Mouse (Mus musculus): ENCODE results near the gene Capn10. TPM values are rescaled to one million over a fixed set of nuclear protein-coding genes. Genes with fewer than 3 reads are reported as not detected.
A peak's percentile ranks its signal among the peaks of the same experiment; 100 is the strongest.

Gene Capn10
- 66.7 and 67.7 TPM in 2 replicates for polyA plus RNA-seq (2015; fragmentation: Nextera tagmentation; extraction: Ambion mirVana)

DNA sequence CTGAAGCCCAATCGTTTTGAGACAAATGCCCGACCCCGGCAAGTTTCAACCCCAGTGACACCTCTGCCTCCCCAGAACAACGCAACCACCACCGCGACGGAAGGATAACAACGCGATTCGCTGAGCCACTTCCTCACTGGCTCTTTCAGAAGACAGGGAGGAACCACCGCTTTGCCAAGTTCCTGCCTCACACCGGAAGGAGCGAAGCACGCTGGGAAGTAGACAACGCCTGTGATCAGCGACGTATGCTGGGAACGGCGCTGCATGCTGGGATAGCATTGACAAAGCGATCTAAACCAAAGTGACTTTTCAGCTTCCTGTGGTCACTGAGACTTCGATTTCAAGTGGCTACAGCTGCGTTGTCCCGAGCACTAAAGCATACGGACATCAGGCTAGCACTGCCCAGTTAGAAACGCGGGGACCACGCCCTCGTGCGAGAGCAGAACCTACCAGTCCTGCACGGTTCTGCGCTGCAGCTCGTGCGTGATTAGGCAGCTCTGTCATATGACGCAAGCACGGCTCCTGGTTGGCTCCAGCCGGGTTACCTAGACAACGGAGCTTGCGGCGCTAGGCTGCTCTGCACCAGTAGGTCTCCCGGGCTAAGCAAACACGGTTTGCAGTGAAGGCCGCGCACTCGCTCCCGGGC lies at the start of gene Capn10:
Capn10 (plus strand) TSS at position 195 of the 646 bp plus-strand sequence.
- under 1% methylated on average over 45 of the region's 45 CpGs for WGBS
- Histone ChIP-seq H3K9me3 (no peaks in the 10 kb centered on the region), H3K4me2 (peak within 1 kb of the TSS; percentile 79), H3K9ac (peak within 1 kb of the TSS; percentile 88), H3K27me3 (replicated peaks) (peaks cover 3% of the 10 kb centered on the region; the same call in 1 of the 2 replicates), H3K4me3 (peak within 1 kb of the TSS; percentile 86), H3K27ac (peak within 1 kb of the TSS; percentile 99), H3K36me3 (replicated peaks) (peaks cover 16% of the 10 kb centered on the region; the same call in 1 of the 2 replicates), H3K4me1 (peaks cover 36% of the 10 kb centered on the region)
- peak; percentile 100 for ATAC-seq (replicated peaks)

DNA sequence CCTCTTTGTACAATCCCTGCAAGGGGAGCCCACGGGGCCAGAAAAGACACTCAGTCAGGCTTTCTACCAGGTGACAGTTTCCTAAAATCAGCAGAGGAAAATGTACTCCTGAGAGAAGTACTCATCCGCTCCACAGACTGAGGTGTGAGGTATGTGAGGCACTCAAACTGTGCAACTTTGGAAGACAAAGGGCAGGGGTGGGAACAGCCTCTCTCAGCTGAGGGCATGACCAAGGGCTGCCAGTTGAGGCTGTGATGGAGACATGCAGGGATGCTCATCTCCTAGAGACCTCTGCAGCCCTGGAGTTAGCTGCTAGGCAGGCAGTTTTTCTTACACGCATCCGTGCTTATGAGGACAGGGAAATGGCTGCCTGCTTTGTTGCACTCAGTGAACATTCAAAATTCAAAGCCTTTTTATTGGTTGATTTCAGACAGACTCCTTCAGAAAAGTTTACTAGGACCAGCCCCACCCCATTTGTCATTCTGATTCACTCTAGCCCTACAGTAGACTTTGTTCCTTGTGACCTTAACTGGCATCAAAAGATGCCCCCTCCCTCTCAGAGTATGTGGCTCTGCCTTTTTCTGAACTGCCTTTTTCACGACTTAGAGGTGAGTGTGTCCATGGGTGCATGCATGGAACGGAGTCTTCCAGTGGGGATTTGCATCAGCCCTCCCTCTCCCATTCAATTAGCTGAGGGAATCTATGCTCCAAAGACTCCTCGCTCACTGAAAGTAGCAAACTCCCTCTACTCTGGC lies 45.1 kb upstream of the Capn10 start:
- WGBS: 73% methylated on average over 7 of the region's 7 CpGs
- no peak overlapping the region for H3K4me2 ChIP-seq
- no peaks in the 10 kb centered on the region for H3K27me3 ChIP-seq (replicated peaks)

DNA sequence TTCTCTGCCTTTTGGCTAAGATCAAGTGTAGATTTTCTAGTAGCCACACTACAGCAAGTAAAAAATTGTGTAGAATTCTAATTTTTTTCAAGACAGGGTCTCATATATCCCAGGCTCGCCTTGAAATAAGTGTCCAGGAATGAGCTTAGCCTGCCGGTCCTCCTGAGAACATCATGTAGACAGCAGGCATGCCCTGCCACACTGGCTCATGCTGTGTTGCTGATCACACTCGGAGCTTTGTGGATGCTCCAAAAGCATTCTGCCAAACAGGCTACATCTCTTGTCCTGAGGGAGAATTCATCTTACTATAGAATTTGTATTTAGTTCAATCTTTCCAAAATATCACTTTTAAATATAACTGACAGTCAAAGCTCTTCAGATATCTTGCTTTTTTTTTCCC lies 41.4 kb upstream of the Capn10 start:
- 72% methylated on average over 3 of the region's 3 CpGs for WGBS
- no peak for ATAC-seq (replicated peaks)
- Histone ChIP-seq H3K4me3 (no peak overlapping the region), H3K36me3 (replicated peaks) (no peaks in the 10 kb centered on the region), H3K27me3 (replicated peaks) (no peaks in the 10 kb centered on the region), H3K9me3 (no peaks in the 10 kb centered on the region), H3K4me1 (no peaks in the 10 kb centered on the region), H3K27ac (no peak overlapping the region), H3K4me2 (no peak overlapping the region), H3K9ac (no peak overlapping the region)

More for the DNA sequence above, 45.1 kb upstream of the Capn10 start:
- ATAC-seq (replicated peaks): no peak
- Histone ChIP-seq H3K9ac (no peak overlapping the region), H3K36me3 (replicated peaks) (no peaks in the 10 kb centered on the region), H3K9me3 (no peaks in the 10 kb centered on the region), H3K4me1 (no peaks in the 10 kb centered on the region), H3K27ac (no peak overlapping the region), H3K4me3 (no peak overlapping the region)

DNA sequence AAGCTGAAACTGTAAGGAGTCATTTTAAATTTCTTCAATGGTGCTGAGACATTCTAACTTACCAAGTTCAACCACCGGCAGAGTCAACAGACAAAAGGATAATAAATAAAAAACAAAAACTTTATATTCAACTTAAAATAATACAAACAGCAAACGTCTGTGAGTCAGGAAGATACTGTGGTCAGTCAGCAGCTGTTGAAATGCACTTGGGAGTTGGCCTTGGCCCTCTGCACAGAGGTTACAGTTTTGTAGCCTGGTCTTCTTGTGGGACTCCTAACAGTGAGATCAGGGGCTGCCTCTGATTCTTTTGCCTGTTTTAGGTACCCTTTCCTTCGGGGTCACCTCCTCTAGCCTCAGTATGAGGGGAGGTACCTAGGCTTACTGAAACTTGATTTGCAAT lies 40.3 kb upstream of the Capn10 start:
- Histone ChIP-seq H3K9ac (no peak overlapping the region), H3K27ac (no peak overlapping the region), H3K9me3 (no peaks in the 10 kb centered on the region), H3K4me1 (no peaks in the 10 kb centered on the region), H3K27me3 (replicated peaks) (no peaks in the 10 kb centered on the region), H3K4me2 (no peak overlapping the region), H3K36me3 (replicated peaks) (no peaks in the 10 kb centered on the region), H3K4me3 (no peak overlapping the region)
- WGBS: 73% methylated on average over 3 of the region's 3 CpGs
- no peak for ATAC-seq (replicated peaks)

DNA sequence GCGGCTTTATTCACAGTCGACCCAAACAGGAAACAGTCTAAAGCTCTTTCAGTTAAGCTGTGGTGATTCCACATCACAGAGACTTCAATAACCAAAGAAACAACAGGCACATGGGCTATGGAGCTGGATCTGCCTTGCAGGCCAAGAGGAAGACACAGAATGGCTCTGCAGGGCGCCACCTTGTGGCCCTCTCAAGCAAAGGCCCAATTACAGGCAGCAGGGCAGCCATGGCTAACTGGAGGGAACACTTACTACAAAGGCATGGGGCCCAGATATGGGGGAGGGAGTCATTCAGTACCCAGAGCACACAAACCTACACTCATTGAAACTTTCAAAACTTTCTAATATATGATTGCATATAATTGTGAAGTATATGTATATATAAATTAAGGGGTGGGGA lies 39.1 kb upstream of the Capn10 start:
- ATAC-seq (replicated peaks): peak; percentile 75
- Histone ChIP-seq H3K27me3 (replicated peaks) (no peaks in the 10 kb centered on the region), H3K9ac (no peak overlapping the region), H3K27ac (no peak overlapping the region), H3K4me3 (no peak overlapping the region), H3K4me2 (no peak overlapping the region), H3K9me3 (no peaks in the 10 kb centered on the region), H3K36me3 (replicated peaks) (no peaks in the 10 kb centered on the region), H3K4me1 (no peaks in the 10 kb centered on the region)
- WGBS: 8% methylated on average over 3 of the region's 3 CpGs

DNA sequence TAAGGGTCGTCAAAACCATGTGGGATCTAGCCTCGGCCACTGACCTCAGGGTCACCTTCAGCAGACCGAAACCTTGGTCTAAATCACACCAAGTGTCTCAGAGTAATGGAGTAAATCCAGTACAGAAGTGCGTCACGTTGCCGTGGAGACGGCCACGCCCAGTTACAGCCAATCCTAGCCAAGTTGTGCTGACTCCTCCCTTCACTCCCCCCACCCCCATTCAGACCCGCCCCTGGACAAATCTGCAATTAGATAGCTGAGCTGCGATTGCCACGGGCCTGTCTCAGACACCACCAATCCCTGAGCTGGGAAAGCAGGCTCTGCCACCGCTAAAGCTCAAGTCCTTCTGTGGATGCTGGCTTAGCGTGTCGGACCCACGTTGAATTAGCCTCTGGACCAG lies 31.4 kb upstream of the Capn10 start, which contains the start of gene Ankmy1:
Ankmy1 (minus strand) TSS at position 121 of the 400 bp plus-strand sequence.
- no peaks in the 10 kb centered on the region for H3K9me3 ChIP-seq
- ATAC-seq (replicated peaks): peak; percentile 5; the same call in 1 of the 2 replicates
- no peaks in the 10 kb centered on the region for H3K36me3 ChIP-seq (replicated peaks)
- WGBS: under 1% methylated on average over 15 of the region's 15 CpGs
- H3K9ac ChIP-seq: no peak within 1 kb of the TSS
- peaks cover 16% of the 10 kb centered on the region for H3K4me1 ChIP-seq
- H3K4me2 ChIP-seq: peak within 1 kb of the TSS; percentile 37
- 0 out of 2 replicates have a peak, but pooled peaks cover 9% of the 10 kb centered on the region for H3K27me3 ChIP-seq (replicated peaks)
- no peak within 1 kb of the TSS for H3K27ac ChIP-seq
- peak within 1 kb of the TSS; percentile 16; the same call in 1 of the 2 replicates for H3K4me3 ChIP-seq

DNA sequence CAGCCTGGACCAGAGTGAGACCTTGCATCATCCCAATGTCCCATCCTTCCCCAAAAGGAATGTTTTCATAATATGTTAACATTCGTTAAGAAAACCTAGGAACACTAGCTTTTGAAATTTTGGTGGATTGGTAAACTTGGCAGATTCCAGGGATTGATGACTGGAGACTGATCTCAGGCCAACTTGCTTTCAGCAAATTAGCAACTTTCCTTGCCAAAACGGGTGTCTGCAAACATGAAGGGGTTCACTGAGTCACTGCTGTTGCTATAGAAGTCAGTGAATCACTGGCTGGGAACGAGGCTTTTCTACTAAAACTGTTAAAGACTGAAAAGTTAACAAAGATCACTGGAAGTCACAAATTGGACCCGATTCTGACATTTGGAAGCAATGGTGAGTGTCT lies 30.5 kb upstream of the Capn10 start:
- 75% methylated on average over 4 of the region's 4 CpGs for WGBS
- ATAC-seq (replicated peaks): no peak
- Histone ChIP-seq H3K4me3 (no peak overlapping the region), H3K36me3 (replicated peaks) (no peaks in the 10 kb centered on the region), H3K27me3 (replicated peaks) (0 out of 2 replicates have a peak, but pooled peaks cover 9% of the 10 kb centered on the region), H3K9me3 (no peaks in the 10 kb centered on the region), H3K9ac (no peak overlapping the region), H3K27ac (no peak overlapping the region), H3K4me1 (peaks cover 22% of the 10 kb centered on the region), H3K4me2 (no peak overlapping the region)

DNA sequence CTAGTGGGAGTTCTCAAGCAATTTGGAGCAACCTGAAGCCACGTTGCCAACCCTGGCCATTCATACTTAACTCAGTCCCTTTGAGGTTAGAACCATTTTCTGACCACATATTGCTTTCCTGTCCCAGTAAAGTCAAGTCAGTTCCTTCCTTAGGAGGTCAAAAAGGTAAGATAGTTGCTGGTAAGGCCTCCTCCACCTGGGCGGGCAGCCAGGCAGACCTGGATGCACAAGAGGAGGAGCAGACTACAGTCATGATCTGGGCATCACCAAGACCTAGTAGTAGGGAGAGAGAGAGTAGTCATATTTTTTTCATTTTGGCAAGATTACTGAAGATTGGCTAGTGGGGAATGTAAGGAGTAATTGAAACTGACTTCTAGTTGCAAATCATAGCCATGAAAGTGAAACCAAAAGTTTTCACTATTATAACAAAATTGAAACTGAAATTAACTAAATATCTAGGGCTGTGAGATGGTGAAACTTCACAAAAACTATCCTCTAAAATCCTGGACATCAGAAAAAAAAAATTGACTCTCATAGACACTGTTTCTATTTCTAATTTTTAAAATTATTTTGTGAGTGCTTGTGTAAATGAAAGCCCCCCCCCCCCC lies 28.4 kb upstream of the Capn10 start:
- Histone ChIP-seq H3K4me2 (no peak overlapping the region), H3K4me3 (no peak overlapping the region), H3K4me1 (peaks cover 37% of the 10 kb centered on the region), H3K27ac (no peak overlapping the region), H3K9me3 (no peaks in the 10 kb centered on the region), H3K9ac (no peak overlapping the region), H3K27me3 (replicated peaks) (0 out of 2 replicates have a peak, but pooled peaks cover 8% of the 10 kb centered on the region), H3K36me3 (replicated peaks) (no peaks in the 10 kb centered on the region)
- 89% methylated on average over 2 of the region's 2 CpGs for WGBS
- no peak for ATAC-seq (replicated peaks)

DNA sequence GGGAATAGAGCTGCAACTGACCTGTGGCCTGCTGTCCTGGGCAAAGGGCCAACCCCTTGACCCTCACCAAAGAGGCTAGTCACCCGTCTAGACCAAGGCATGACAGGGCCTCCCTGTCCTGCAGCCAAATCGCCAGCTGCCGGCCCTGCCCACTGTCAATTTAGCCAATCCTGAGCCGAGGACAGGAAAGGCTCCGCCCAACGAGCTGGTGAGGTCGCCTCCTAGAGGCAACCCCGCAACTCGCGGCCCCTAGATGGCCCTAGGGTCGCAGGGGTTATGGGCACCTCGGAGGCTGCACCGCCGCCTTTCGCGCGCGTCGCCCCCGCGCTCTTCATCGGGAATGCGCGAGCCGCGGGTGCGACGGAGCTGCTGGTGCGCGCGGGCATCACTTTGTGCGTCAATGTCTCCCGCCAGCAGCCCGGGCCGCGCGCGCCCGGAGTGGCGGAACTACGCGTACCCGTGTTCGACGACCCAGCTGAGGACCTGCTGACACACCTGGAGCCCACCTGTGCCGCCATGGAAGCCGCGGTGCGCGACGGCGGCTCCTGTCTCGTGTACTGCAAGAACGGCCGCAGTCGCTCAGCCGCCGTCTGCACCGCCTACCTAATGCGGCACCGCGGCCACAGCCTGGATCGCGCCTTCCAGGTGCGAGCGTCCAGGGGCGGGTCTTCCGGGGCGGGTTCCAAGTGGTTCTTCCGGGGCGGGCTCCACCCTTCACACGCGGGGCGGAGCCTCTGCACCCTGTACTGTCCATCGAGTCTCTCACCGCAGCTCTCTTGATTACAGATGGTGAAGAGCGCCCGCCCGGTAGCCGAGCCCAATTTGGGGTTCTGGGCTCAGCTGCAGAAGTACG lies 27.2 kb upstream of the Capn10 start, which contains the start of gene Dusp28:
Dusp28 (plus strand) TSS at position 203 of the 853 bp plus-strand sequence.
- H3K9ac ChIP-seq: peak within 1 kb of the TSS; percentile 65
- 0 out of 2 replicates have a peak, but pooled peaks cover under 1% of the 10 kb centered on the region for H3K27me3 ChIP-seq (replicated peaks)
- WGBS: under 1% methylated on average over 81 of the region's 81 CpGs
- peak within 1 kb of the TSS; percentile 94 for H3K27ac ChIP-seq
- H3K36me3 ChIP-seq (replicated peaks): no peaks in the 10 kb centered on the region
- ATAC-seq (replicated peaks): peak; percentile 92
- peaks cover 45% of the 10 kb centered on the region for H3K4me1 ChIP-seq
- H3K4me2 ChIP-seq: peak within 1 kb of the TSS; percentile 81
- no peaks in the 10 kb centered on the region for H3K9me3 ChIP-seq
- peak within 1 kb of the TSS; percentile 76 for H3K4me3 ChIP-seq

DNA sequence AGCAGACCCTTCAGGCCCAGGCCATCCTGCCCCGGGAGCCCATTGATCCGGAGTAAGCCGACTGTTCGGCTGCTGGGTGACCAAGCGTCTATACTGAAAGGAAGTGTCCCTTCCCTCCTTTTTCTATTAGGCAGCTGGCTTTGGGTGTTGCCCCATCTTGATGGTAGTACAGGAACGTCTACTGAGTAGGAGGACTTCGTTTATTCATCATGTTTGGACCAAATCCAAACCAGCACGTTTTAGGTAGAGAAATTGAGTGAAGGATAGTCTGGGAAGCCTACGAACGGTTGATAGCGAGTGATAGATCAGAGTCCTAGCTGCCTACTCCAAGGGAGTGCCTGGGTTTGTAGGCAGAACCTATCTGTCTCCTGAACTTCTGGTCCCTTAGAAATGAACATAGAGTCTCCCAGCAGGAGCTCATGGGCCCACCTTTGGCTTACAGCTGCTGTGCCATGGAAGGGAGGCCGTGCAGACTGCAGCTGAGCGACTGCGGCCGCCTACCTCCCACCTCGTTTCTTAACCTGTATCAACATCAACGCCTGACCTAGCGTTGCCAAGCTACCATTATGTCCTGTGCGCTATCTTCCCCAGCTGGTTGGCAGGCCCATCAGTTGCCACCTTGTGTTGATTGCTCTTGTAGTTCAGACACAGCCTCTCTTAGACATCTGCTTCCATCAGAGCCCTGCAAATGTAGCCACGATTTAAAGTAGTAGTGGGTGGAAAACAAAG lies 26.4 kb upstream of the Capn10 start:
- Histone ChIP-seq H3K27me3 (replicated peaks) (no peaks in the 10 kb centered on the region), H3K27ac (peak overlapping the region; percentile 94), H3K9ac (peak overlapping the region; percentile 65), H3K4me1 (peaks cover 49% of the 10 kb centered on the region), H3K4me3 (peak overlapping the region; percentile 76), H3K9me3 (no peaks in the 10 kb centered on the region), H3K36me3 (replicated peaks) (no peaks in the 10 kb centered on the region), H3K4me2 (peak overlapping the region; percentile 81)
- 46% methylated on average over 20 of the region's 20 CpGs for WGBS
- ATAC-seq (replicated peaks): no peak

DNA sequence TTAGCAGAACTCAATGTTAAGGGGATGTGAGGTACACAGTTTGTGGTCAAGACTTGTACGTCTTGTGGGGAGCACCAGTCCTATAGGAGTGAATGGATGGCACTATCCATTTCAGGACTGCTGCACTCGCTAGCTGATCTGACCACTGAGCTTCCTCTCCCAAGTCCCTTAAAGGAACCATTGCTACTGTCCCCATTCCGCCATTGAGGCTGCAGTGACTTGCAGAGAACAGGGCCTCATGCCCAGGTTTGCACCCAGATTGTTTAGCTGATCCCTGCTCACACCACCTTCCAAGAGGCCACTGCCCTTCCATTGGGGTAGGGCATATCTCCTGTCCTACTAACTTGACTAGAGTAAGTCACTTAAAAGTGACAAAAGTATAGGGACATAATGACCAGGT lies 25.5 kb upstream of the Capn10 start:
- peaks cover 53% of the 10 kb centered on the region for H3K4me1 ChIP-seq
- H3K9ac ChIP-seq: no peak overlapping the region
- H3K27ac ChIP-seq: no peak overlapping the region
- H3K4me2 ChIP-seq: no peak overlapping the region
- H3K9me3 ChIP-seq: no peaks in the 10 kb centered on the region
- WGBS: 86% methylated on average over 3 of the region's 3 CpGs
- ATAC-seq (replicated peaks): no peak
- no peaks in the 10 kb centered on the region for H3K27me3 ChIP-seq (replicated peaks)
- no peak overlapping the region for H3K4me3 ChIP-seq
- no peaks in the 10 kb centered on the region for H3K36me3 ChIP-seq (replicated peaks)
